Mouse (Mus musculus) B cell, adult 62 days (primary cell): ENCODE measurements around the gene Ppp4r3a. TPM values are rescaled to one million over a fixed set of nuclear protein-coding genes. Genes with fewer than 3 reads are reported as not detected.

Experiments
- total RNA-seq: library from RNA; stranded (reverse); gene quantifications from 4 replicates; pipeline ENCODE4 v1.2.4, GENCODE M21; 2023

Ppp4r3a gene
- total RNA-seq, result 151 to 163 TPM (median 157 TPM) in 4 replicates

GRCm38 (mm10) chr12:101083076-101083838 is at the start of gene Ppp4r3a:
Ppp4r3a (minus strand) TSS chr12:101083702.

GRCm38 (mm10) chr12:101028954-101029731 is 54.4 kb downstream of the Ppp4r3a start, which contains the start of gene Ccdc88c:
Ccdc88c (minus strand) TSS chr12:101029056.

Other genes with a start within 250 kb of the Ppp4r3a start
- gene Gpr68, start 175.5 kb downstream of the Ppp4r3a start, total RNA-seq, result 2.2 to 4.4 TPM (median 2.8 TPM) in 4 replicates
- gene Ccdc88c, start 54.6 kb downstream of the Ppp4r3a start, total RNA-seq, result 265 to 284 TPM (median 268 TPM) in 4 replicates